Mouse (Mus musculus) testis, adult 2 months (tissue): ENCODE measurements around the gene Gpr12. TPM values are rescaled to one million over a fixed set of nuclear protein-coding genes. Genes with fewer than 3 reads are reported as not detected.
"Not testable (repeated sequence)": the region's sequence is repeated elsewhere in the genome, so short reads cannot be mapped to it uniquely, and the experiment has no call there.

Experiments used
- H3K27ac ChIP-seq: fragments of 200-500 bp; 2 replicates; pipeline ENCODE4 v1.5.1; 2012; ENCODE audit warnings: low read depth, low read length; ENCODE audit not compliant: control insufficient read depth, insufficient read depth
- H3K27me3 ChIP-seq: fragments of 200-500 bp; 2 replicates; pipeline ENCODE4 v1.6.1; 2012; ENCODE audit warnings: mild to moderate bottlenecking, low read length, moderate library complexity; ENCODE audit not compliant: control insufficient read depth, insufficient read depth
- H3K36me3 ChIP-seq: fragments of 200-500 bp; 2 replicates; pipeline ENCODE4 v1.6.1; 2012; ENCODE audit warnings: mild to moderate bottlenecking, low read length; ENCODE audit not compliant: control insufficient read depth, insufficient read depth
- H3K4me1 ChIP-seq: fragments of 200-500 bp; 2 replicates; pipeline ENCODE4 v1.6.1; 2012; ENCODE audit warnings: low read length; ENCODE audit not compliant: control insufficient read depth, insufficient read depth
- H3K4me3 ChIP-seq: fragments of 200-500 bp; 2 replicates; pipeline ENCODE4 v1.5.1; 2012; ENCODE audit warnings: low read depth, mild to moderate bottlenecking, low read length, moderate library complexity, mixed read lengths; ENCODE audit not compliant: control insufficient read depth
- CTCF ChIP-seq: fragments of 200-500 bp; IDR thresholded peaks from 2 replicates; pipeline ENCODE4 v1.5.1; 2012; ENCODE audit warnings: low read depth, mild to moderate bottlenecking, inconsistent platforms, low read length, moderate library complexity; ENCODE audit not compliant: control insufficient read depth, insufficient read depth, insufficient replicate concordance
- POLR2A ChIP-seq: fragments of 200-500 bp; IDR thresholded peaks from 2 replicates; pipeline ENCODE4 v1.6.1; 2012; ENCODE audit warnings: low read depth, mild to moderate bottlenecking, inconsistent platforms, low read length, moderate library complexity; ENCODE audit not compliant: control insufficient read depth
- polyA plus RNA-seq: library from polyadenylated mRNA; depleted of rRNA; stranded (reverse); fragments of >200 nt; gene quantifications from 2 replicates; pipeline ENCODE4 v1.2.3, GENCODE M21; 2012

Gpr12 gene
- polyA plus RNA-seq, 1 experiment: not detected

DNA sequence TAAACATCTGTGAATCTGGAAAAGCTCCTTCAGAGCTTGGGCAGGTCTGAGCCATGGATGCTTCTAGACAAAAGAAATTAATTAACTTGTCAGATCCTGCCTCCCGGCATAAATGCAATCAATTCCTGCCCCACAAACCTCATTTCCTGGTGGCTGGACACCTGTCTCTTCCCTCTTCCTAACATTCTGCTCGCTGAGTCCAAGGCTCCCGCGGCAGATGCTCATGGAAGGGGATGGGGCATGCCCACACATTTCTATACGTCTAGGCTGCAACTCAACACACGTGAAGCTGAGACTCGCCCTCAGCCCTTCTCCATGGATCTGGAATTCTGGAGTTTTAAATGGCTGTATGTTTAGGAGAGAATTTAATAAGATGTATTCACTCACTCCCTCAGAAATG lies 26.8 kb upstream of the Gpr12 start:
- H3K4me3 ChIP-seq: no peak overlapping the region
- no peak for TF ChIP-seq POLR2A
- no peak for TF ChIP-seq CTCF

DNA sequence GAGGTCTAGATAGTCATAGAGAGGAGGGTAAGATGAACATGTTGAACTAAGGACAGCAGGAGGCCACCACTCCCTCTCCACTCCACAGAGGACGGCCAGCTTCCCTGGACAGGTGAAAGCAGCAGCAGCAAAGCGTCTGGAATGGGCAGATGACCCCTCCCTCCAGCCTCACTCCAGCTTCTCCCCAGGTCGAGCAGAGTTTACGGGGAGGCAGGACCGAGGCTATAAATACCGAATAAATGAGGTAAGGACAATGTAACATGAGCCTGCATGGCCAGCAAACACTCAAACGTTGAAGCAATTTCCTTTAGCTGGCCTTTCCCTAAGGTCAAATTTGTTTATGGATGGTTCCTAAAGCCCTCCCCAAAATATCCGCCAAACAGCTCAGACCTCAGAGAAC lies 26.0 kb upstream of the Gpr12 start:
- Histone ChIP-seq H3K36me3 (no peaks in the 10 kb centered on the region), H3K4me3 (no peak overlapping the region), H3K27ac (no peak overlapping the region), H3K4me1 (no peaks in the 10 kb centered on the region), H3K27me3 (no peaks in the 10 kb centered on the region)
- TF ChIP-seq POLR2A (no peak), CTCF (no peak)

More for the DNA sequence above, 26.8 kb upstream of the Gpr12 start:
- no peak overlapping the region for H3K27ac ChIP-seq
- H3K36me3 ChIP-seq: no peaks in the 10 kb centered on the region
- no peaks in the 10 kb centered on the region for H3K27me3 ChIP-seq
- H3K4me1 ChIP-seq: no peaks in the 10 kb centered on the region

- no peak overlapping the region for H3K27ac ChIP-seq
- H3K27me3 ChIP-seq: no peaks in the 10 kb centered on the region
- H3K4me1 ChIP-seq: no peaks in the 10 kb centered on the region
- no peak overlapping the region for H3K4me3 ChIP-seq
- TF ChIP-seq POLR2A (no peak), CTCF (no peak)
- H3K36me3 ChIP-seq: no peaks in the 10 kb centered on the region
Measured at GRCm38 (mm10) chr5:146609646-146610045, 24.6 kb upstream of the Gpr12 start.

DNA sequence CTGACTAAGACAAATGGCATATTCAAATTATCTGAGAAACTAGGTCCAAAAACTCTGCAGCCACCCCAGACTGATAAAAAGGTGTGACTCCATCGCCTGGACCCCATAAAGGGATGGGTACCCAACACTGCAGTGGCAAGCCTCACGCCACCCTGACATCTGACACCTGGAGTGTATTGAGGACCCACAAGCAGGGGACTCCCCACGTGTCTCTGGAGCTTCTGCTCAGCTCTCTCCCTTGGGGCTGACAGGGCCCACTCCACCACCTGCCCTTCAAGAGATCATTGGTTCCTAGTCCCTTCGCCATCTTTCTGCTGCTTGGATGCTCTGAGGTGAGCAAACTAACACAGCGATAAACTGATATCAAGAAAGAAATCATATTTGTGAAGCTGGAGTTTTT lies 22.8 kb upstream of the Gpr12 start:
- Histone ChIP-seq H3K27me3 (no peaks in the 10 kb centered on the region), H3K4me3 (no peak overlapping the region), H3K4me1 (no peaks in the 10 kb centered on the region), H3K27ac (no peak overlapping the region), H3K36me3 (no peaks in the 10 kb centered on the region)
- no peak for TF ChIP-seq CTCF
- TF ChIP-seq POLR2A: no peak

GRCm38 (mm10) chr5:146606895-146607294 lies 21.9 kb upstream of the Gpr12 start:
- H3K4me1 ChIP-seq: no peaks in the 10 kb centered on the region
- no peaks in the 10 kb centered on the region for H3K36me3 ChIP-seq
- no peak for TF ChIP-seq CTCF
- no peak for TF ChIP-seq POLR2A

GRCm38 (mm10) chr5:146606221-146606620 lies 21.2 kb upstream of the Gpr12 start:
- no peak overlapping the region for H3K4me3 ChIP-seq
- TF ChIP-seq POLR2A (no peak), CTCF (no peak)
- H3K27me3 ChIP-seq: no peaks in the 10 kb centered on the region
- no peak overlapping the region for H3K27ac ChIP-seq
- no peaks in the 10 kb centered on the region for H3K4me1 ChIP-seq
- H3K36me3 ChIP-seq: no peaks in the 10 kb centered on the region

More at GRCm38 (mm10) chr5:146606895-146607294, 21.9 kb upstream of the Gpr12 start:
- H3K27ac ChIP-seq: no peak overlapping the region
- H3K27me3 ChIP-seq: no peaks in the 10 kb centered on the region
- no peak overlapping the region for H3K4me3 ChIP-seq

- H3K27me3 ChIP-seq: no peaks in the 10 kb centered on the region
- no peak overlapping the region for H3K4me3 ChIP-seq
- no peaks in the 10 kb centered on the region for H3K36me3 ChIP-seq
- H3K4me1 ChIP-seq: no peaks in the 10 kb centered on the region
- H3K27ac ChIP-seq: no peak overlapping the region
- TF ChIP-seq POLR2A (no peak), CTCF (no peak)
Measured at GRCm38 (mm10) chr5:146599970-146600369, 14.9 kb upstream of the Gpr12 start.

GRCm38 (mm10) chr5:146599216-146599615 lies 14.2 kb upstream of the Gpr12 start:
- H3K27ac ChIP-seq, H3K4me1 ChIP-seq, H3K36me3 ChIP-seq, H3K4me3 ChIP-seq, H3K27me3 ChIP-seq: not testable (repeated sequence)
